Mouse (Mus musculus) heart, adult 2 months (tissue): Measurements from ENCODE around the gene Dab1. TPM values are rescaled to one million over a fixed set of nuclear protein-coding genes. Genes with fewer than 3 reads are reported as not detected.

Experiments
- DNase-seq, 2 experiments: peaks; one replicate each; pipeline ENCODE4 v3.0.0; 2021
- H3K27ac ChIP-seq: fragments of 200-600 bp; 2 replicates; pipeline ENCODE4 v1.8.1; 2022
- H3K27me3 ChIP-seq: fragments of 200-500 bp; 2 replicates; pipeline ENCODE4 v1.6.1; 2012; ENCODE audit warnings: mild to moderate bottlenecking, low read length, inconsistent platforms, mixed read lengths; ENCODE audit not compliant: control insufficient read depth, insufficient read depth
- H3K36me3 ChIP-seq: fragments of 200-500 bp; 2 replicates; pipeline ENCODE4 v1.6.1; 2012; ENCODE audit warnings: low read length, inconsistent platforms; ENCODE audit not compliant: control insufficient read depth, insufficient read depth
- H3K4me1 ChIP-seq: fragments of 200-500 bp; 2 replicates; pipeline ENCODE4 v1.6.1; 2011; ENCODE audit warnings: low read length; ENCODE audit not compliant: control insufficient read depth, insufficient read depth
- H3K4me3 ChIP-seq: fragments of 200-600 bp; 2 replicates; pipeline ENCODE4 v1.8.1; 2022
- H3K79me2 ChIP-seq: fragments of 200-500 bp; replicated peaks from 2 replicates; pipeline ENCODE4 v1.6.1; 2012; ENCODE audit warnings: mild to moderate bottlenecking, inconsistent platforms, low read length, moderate library complexity, mixed read lengths; ENCODE audit not compliant: control insufficient read depth, insufficient read depth
- H3K9ac ChIP-seq: fragments of 200-500 bp; 2 replicates; pipeline ENCODE4 v1.6.1; 2012; ENCODE audit warnings: low read depth, mild to moderate bottlenecking, control low read depth, inconsistent platforms, low read length, mixed read lengths
- CTCF ChIP-seq: fragments of 200-600 bp; IDR thresholded peaks from 2 replicates; pipeline ENCODE4 v1.8.1; 2022; ENCODE audit warnings: antibody characterized with exemption, mild to moderate bottlenecking, moderate library complexity
- EP300 ChIP-seq: fragments of 200-500 bp; IDR thresholded peaks from 2 replicates; pipeline ENCODE4 v1.6.1; 2011; ENCODE audit warnings: low read depth, low read length, control low read depth; ENCODE audit not compliant: insufficient read depth
- POLR2A ChIP-seq: fragments of 200-500 bp; IDR thresholded peaks from 2 replicates; pipeline ENCODE4 v1.6.1; 2011; ENCODE audit warnings: mild to moderate bottlenecking, low read depth, low read length, control low read depth; ENCODE audit not compliant: insufficient read depth
- WGBS: fragments of 180-500 bp; shearing (Covaris S2); methylation state at CpG from one replicate; pipeline ENCODE4 v1.1.7; 2018; 5-methylcytosine and 5-hydroxymethylcytosine counted together
- intact Hi-C: fragments of 180-260 bp; cut with DNase I; formaldehyde crosslinking; loops from one replicate; pipeline ENCODE4 v1.15.1; 2025
- polyA plus RNA-seq: library from polyadenylated mRNA; depleted of rRNA; stranded (reverse); fragments of >200 nt; gene quantifications from 2 replicates; pipeline ENCODE4 v1.2.3, GENCODE M21; 2012
- total RNA-seq, 2 experiments: library from RNA; stranded (reverse); gene quantifications; 2 replicates each; pipeline ENCODE4 v1.2.3; 2021

Dab1 gene
- total and polyA plus RNA-seq, 3 experiments = 0.21 TPM; not detected in 2

GRCm38 (mm10) chr4:104338382-104338781 is 719.2 kb downstream of the Dab1 start:
- TF ChIP-seq EP300 (no peak), POLR2A (no peak), CTCF (no peak)
- 87% methylated on average over 2 of the region's 2 CpGs for WGBS
- Histone ChIP-seq H3K4me1 (no peaks in the 10 kb centered on the region), H3K9ac (no peak overlapping the region), H3K36me3 (no peaks in the 10 kb centered on the region), H3K27ac (no peak overlapping the region), H3K4me3 (no peak overlapping the region), H3K79me2 (no peaks in the 10 kb centered on the region), H3K27me3 (no peaks in the 10 kb centered on the region)
- DNase-seq = no peak
- intact Hi-C loops = no loop called here

- Histone ChIP-seq H3K9ac (no peak overlapping the region), H3K27me3 (no peaks in the 10 kb centered on the region), H3K79me2 (no peaks in the 10 kb centered on the region), H3K4me1 (no peaks in the 10 kb centered on the region), H3K36me3 (no peaks in the 10 kb centered on the region), H3K27ac (no peak overlapping the region), H3K4me3 (no peak overlapping the region)
- DNase-seq = no peak
- intact Hi-C loops = no loop called here
- WGBS = 74% methylated on average over 1 of the region's 1 CpGs
- TF ChIP-seq CTCF = no peak
- TF ChIP-seq EP300 = no peak
- no peak for TF ChIP-seq POLR2A
These were observed 742.2 kb downstream of the Dab1 start for GRCm38 (mm10) chr4:104361345-104361744.

- TF ChIP-seq POLR2A (no peak), EP300 (no peak), CTCF (no peak)
- intact Hi-C loops = no loop called here
- no peak for DNase-seq
- Histone ChIP-seq H3K4me1 (no peaks in the 10 kb centered on the region), H3K36me3 (no peaks in the 10 kb centered on the region), H3K4me3 (no peak overlapping the region), H3K9ac (no peak overlapping the region), H3K27me3 (peaks cover 13% of the 10 kb centered on the region), H3K27ac (no peak overlapping the region), H3K79me2 (no peaks in the 10 kb centered on the region)
- WGBS = 25% methylated on average over 8 of the region's 8 CpGs
These were observed 747.3 kb downstream of the Dab1 start for GRCm38 (mm10) chr4:104366491-104366890.

- intact Hi-C loops = no loop called here
- Histone ChIP-seq H3K36me3 (no peaks in the 10 kb centered on the region), H3K79me2 (no peaks in the 10 kb centered on the region), H3K4me3 (peak overlapping the region; percentile 36), H3K27me3 (peaks cover 13% of the 10 kb centered on the region), H3K27ac (no peak overlapping the region), H3K4me1 (no peaks in the 10 kb centered on the region), H3K9ac (no peak overlapping the region)
- 1% methylated on average over 75 of the region's 94 CpGs for WGBS
- no peak for TF ChIP-seq EP300
- TF ChIP-seq CTCF = peak; percentile 42
- no peak for TF ChIP-seq POLR2A
- peak; percentile 20 to 45 for DNase-seq
These were observed 748.0 kb downstream of the Dab1 start for GRCm38 (mm10) chr4:104366894-104367740.

- no peak overlapping the region for H3K9ac ChIP-seq
- TF ChIP-seq CTCF (no peak), POLR2A (no peak), EP300 (no peak)
These were observed 748.7 kb downstream of the Dab1 start for GRCm38 (mm10) chr4:104367741-104368411.

GRCm38 (mm10) chr4:104368561-104369021 is 749.4 kb downstream of the Dab1 start:
- WGBS = 2% methylated on average over 20 of the region's 20 CpGs
- intact Hi-C loops = no loop called here
- peaks cover 13% of the 10 kb centered on the region for H3K27me3 ChIP-seq
- no peak overlapping the region for H3K9ac ChIP-seq
- TF ChIP-seq EP300 = no peak
- no peak for TF ChIP-seq CTCF
- TF ChIP-seq POLR2A = no peak
- no peak overlapping the region for H3K27ac ChIP-seq
- no peaks in the 10 kb centered on the region for H3K4me1 ChIP-seq
- no peaks in the 10 kb centered on the region for H3K79me2 ChIP-seq
- no peak overlapping the region for H3K4me3 ChIP-seq
- DNase-seq = peak in 1 of 2 experiments; percentile 18
- H3K36me3 ChIP-seq = no peaks in the 10 kb centered on the region

More at GRCm38 (mm10) chr4:104367741-104368411, 748.7 kb downstream of the Dab1 start:
- H3K79me2 ChIP-seq = no peaks in the 10 kb centered on the region
- H3K27ac ChIP-seq = no peak overlapping the region
- no peak for DNase-seq
- peaks cover 13% of the 10 kb centered on the region for H3K27me3 ChIP-seq
- peak overlapping the region; percentile 36 for H3K4me3 ChIP-seq
- intact Hi-C loops = no loop called here
- 2% methylated on average over 48 of the region's 48 CpGs for WGBS
- H3K4me1 ChIP-seq = no peaks in the 10 kb centered on the region
- H3K36me3 ChIP-seq = no peaks in the 10 kb centered on the region
